Mouse (Mus musculus) bone marrow, adult 2 months (tissue): ENCODE measurements around the gene Inhbc.

Experiments used
- CTCF ChIP-seq: fragments of 200-500 bp; IDR thresholded peaks from 2 replicates; pipeline ENCODE4 v1.5.1; 2011; ENCODE audit warnings: low read length, control low read depth; ENCODE audit not compliant: control insufficient read depth, insufficient read depth
- POLR2A ChIP-seq: fragments of 200-500 bp; IDR thresholded peaks from 2 replicates; pipeline ENCODE4 v1.6.1; 2011; ENCODE audit warnings: low read depth, mild to moderate bottlenecking, control low read depth, low read length, borderline replicate concordance; ENCODE audit not compliant: control insufficient read depth

- TF ChIP-seq POLR2A (no peak), CTCF (no peak)
Measured at GRCm38 (mm10) chr10:127360714-127361113, 9.5 kb downstream of the Inhbc start.
